Mouse (Mus musculus): ENCODE results near the gene Tenm4.
"Not testable (repeated sequence)": the region's sequence is repeated elsewhere in the genome, so short reads cannot be mapped to it uniquely, and the experiment has no call there.

Tenm4 gene

DNA sequence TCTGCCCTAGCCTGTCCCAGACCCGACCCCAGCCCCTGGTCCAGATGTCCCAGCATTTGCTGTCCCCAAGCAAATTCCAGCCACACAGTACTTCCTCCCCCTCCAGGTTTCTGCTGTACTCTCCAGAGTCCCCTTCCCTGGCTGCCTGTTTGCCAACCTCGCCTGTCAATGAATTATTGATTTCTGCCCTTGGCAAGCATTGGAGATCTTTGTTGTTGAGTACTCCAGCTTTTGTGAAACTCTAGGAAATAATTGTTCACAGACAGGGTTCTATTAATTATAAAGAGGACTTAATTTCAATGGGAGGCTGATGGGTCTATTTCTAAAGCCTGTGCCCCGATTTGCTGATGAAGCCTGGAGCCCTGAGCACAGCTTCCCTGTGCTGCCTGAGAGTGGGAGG lies 733.4 kb downstream of the Tenm4 start:
- DNase-seq (ENCODE audit: low spot score): no peak

DNA sequence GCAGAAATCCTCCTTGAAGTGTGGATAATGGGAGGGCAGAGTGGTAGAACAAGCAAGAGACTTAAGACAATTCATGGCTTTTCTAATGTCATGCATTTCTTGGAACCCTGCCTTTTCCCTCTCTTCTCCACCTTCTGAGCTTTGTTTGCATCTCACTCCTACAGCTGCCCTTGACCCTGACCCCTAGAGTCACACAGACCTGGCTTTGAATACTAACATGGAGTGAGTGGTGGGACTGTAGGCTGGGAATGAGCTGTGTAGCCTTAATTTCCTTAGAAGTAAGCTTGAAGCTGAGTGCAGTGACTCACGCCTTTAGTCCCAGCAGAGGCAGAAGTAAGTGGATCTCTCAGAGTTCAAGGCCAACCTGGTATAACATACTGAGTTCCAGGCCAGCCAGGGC lies 733.9 kb downstream of the Tenm4 start:
- DNase-seq (ENCODE audit: low spot score): no peak

DNA sequence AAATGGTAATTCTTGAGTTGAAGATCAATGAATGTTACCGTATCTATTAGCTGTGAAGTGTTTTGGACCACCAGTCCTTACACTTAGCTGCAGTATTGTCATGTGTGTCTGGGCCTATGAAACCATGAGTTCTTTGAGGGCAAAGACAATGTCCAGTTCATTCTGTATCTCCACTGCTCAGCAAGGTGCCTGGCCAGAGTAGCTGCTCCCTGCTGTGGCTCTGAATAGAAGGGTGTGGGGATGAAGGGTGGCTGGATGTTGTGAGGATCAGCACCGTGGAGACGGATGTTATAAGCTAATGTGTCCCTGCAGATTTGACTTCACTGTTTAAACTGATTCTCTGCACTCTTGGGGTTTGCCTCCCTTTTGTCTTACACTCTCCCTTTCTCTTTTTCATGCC lies 734.4 kb downstream of the Tenm4 start:
- no peak for DNase-seq (ENCODE audit: low spot score)

DNA sequence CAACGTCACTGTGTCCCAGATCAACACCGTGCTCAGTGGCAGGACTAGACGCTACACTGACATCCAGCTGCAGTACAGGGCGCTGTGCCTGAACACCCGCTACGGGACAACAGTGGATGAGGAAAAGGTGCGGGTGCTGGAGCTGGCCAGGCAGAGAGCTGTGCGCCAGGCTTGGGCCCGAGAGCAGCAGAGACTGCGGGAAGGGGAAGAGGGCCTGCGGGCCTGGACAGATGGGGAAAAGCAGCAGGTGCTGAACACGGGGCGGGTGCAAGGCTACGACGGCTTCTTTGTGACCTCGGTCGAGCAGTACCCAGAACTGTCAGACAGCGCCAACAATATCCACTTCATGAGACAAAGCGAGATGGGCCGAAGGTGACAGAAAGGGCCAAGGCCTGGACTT lies 735.2 kb downstream of the Tenm4 start:
- DNase-seq (ENCODE audit: low spot score): no peak

DNA sequence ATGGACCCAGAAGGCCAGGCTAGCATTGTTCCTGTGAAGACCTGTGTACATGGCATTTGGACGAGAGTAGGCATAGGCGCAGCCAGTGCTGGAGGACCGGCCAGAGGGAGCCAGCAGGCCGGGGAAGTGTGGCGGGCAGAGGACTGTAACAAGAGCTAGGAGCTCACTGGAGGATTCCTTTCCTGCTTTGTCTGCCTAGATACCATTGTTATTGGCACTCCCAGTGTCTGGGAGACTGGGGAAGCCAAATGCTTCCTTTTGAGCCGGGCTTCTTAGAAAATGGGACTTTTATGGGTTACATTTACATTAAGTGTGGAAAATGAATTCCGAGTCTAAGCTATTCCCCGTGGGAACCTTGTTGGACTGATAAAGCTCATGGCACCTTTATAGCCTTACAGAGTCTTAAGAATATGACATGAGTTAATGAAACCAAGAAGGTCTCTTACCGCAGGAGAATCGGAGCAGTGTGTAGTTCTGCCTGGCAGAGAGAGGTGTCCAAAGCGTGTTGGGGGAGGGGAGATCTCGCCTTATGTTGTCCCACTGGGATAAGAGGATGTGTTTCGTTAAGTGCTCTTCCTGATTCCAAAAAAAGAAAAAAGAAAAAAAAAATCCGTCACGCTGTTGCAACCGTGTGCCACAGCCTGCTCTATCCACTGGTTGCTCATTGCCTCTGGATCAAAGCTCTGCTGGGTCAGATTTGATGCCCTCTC lies 737.1 kb downstream of the Tenm4 start:
- DNase-seq (ENCODE audit: low spot score): peak; percentile 40

DNA sequence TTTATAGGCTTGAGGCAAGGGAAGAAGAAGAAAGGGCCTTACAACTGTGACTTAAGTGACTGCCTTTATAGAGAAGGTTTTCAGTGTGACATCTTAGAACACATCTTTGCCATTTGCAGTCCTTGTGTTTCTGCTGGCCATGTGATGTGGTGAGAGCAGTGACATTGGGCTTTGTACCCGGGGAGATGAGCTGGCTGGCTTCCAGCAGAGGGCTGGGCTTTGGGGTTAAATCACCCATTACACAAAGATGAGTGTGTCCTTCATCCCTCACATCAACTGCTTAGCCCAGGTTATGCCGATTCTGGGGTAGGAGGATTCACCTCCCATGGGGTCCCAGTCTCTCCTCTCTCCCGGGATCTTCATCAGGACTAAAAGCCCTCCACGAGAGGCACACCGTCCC lies 738.8 kb downstream of the Tenm4 start:
- no peak for DNase-seq (ENCODE audit: low spot score)

DNA sequence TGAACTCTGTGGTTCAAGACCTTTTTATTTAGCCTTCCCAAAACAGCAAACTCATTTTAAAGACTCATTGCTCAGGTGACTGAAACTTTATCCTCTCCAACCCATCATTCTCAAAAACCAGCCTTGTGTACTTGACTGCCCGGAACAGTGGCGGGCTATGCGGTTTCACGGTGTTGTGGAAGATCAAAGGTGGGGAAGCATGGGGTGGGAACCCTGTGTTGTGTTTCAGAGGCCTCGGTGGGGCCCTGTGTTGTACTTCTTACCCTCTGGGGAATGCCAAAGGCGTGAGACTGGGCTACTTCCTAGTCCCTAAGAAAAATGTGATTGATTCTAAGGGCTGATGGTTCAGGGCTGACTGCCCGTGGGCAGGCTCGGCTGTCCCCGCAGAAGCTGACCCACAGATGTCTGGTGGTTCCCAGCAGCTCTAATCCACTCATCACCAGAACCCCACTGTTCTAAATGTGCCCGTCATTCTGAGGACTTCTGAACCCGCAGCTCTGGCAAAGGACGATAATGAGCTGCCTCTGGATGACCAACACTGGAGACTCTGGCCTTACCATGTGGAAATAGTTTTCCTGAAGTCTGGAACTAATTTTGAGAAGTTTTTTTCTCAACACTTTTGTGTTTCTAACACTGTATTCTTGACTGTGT lies 739.4 kb downstream of the Tenm4 start:
- peak; percentile 42 for DNase-seq (ENCODE audit: low spot score)

DNA sequence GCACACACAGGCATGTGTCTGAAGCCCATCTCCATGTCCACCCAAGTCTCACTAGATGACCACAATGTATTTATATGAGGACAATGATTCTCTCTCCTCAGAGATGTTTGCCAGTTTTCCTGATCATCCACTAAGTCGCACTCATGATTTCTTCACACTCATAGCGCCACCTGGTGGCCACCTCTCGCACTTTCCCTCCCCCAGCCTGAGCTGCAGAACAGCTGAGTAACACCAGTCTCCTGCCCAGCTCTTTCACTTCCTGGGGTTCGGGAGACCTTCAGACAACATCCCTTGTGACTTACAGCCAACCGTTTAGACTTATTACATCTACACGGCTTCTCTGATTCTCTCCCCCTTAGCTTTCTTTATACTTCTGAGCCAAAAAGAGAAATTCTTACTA lies 743.0 kb downstream of the Tenm4 start:
- peak; percentile 93 for DNase-seq (ENCODE audit: low spot score)

DNA sequence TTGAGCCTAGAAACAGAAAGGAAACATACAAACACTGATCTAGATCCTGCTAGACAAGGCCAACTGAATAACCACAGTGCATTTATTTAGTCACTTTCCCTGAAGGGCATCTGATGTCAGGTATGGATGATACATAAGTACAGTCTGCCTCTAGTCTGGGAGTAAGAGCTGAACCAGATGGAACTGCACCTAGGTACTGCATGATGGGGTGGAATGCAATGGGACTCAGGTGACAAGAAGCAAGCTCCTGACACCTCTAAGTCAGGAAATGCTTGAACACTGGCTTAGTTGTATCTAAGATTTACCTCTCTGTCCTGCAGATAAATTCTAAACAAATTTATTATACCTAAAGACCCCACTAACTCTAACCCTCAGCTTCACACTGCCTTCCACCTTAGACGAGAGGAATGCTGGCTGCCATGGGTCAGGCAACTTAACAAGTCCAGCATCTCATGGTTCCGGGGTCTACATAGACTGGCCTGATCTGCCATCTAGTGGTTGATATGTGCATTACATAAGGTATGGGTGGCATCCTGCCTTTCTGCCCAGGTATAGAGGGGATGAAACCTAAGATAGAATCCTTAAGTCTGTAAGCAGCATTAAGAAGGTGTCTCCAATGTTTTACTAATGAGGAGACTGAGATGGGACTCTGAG lies 744.5 kb downstream of the Tenm4 start:
- DNase-seq (ENCODE audit: low spot score): peak; percentile 92

DNA sequence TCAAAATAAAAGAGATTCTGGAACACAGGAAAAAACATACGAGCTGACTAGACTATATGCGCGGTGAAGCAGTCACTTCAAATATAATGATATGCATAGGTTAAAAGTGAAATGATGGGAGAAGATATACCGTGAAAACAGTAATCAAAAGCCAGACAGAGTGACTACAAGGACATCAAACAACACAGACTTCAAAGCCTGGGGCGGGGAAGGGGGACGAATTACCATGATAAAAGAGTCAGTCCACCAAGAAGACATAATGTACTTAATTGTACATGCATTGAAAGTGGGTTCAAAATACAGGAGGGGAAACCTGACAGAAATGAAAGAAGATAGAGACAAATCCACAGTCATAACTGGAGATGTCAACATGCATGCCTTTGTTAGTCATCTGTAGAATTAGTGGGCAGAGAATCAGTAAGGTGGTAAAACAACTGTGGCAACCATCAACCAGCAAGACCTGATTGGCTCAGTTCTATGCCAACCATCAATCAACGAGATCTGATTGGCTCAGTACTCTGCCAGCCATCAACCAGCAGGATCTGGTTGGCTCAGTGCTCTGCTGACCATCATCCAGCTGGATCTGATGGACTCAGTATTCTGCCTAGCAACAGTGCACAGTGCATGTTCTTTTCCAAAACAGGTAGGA lies 749.5 kb downstream of the Tenm4 start:
- peak; percentile 28 for DNase-seq (ENCODE audit: low spot score)

DNA sequence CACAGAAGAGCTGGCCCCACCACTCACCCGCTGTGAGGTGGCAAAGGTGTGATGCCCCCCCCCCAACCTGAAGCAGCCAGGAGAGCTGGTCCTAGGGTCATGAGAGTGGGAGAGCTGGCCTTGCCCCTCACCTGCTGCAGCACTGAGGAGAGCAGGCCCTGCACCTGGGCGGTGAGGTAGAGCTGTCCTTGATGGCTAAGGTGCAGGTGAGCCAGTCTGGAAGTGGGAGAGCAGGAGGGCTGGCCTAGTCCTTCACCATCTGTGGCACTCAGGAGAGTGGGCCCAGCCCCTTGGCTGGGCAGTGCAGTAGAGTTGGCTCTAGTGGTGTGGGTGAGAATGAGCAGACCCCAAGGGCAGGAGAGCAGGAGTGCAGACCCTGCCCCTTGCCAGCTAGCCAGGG lies 751.9 kb downstream of the Tenm4 start:
- DNase-seq (ENCODE audit: low spot score): no peak

DNA sequence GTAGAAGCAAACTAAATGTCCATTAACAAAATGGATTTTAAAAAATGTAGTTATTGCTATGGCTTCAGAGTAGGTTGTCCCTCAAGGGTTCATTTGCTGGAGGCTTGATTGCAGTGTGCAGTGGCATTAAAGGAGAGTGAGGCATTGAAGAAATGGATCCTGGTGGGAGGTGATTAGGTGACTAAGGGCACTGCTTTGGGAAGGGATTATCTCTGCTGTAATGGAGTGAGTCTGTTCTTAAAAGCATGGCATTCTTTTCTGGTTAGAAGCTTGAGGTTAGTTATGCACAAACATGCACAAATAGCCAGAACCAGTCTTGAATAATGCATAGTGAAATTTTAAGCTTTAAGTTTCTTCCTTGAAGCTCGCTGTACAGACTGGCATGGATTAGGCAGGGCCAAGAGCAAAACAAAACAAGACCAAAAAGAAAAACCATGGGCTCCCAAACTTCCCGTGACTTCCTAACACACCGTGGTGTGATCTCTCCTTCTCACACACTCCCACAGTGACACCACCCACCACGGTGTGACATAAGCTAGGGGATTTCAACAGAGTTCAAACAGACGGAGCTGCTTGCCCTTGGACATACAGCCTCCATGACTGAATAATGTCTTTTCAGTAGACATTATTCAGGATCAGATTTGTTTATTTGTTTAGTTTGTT lies 772.8 kb downstream of the Tenm4 start:
- DNase-seq (ENCODE audit: low spot score): no peak

DNA sequence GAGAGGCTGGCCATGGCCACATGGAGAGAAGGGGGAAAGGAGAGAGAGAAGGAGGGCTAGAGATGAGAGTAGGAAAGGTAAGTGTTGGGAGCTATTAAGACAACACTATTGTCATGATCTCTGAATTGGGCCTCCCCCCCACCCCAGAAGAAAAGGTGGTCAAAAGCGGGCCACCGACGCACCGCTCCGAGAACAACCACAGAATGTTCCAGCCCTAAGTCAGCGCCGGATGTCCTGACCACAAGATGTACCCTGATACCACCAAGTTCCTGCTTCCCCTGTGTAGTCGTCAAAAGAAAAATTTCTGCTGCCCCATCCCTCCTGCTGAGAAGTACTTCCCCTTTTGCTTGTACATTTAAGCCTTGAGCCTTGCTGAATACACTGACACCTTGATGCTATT lies 775.5 kb downstream of the Tenm4 start:
- DNase-seq (ENCODE audit: low spot score): not testable (repeated sequence)

DNA sequence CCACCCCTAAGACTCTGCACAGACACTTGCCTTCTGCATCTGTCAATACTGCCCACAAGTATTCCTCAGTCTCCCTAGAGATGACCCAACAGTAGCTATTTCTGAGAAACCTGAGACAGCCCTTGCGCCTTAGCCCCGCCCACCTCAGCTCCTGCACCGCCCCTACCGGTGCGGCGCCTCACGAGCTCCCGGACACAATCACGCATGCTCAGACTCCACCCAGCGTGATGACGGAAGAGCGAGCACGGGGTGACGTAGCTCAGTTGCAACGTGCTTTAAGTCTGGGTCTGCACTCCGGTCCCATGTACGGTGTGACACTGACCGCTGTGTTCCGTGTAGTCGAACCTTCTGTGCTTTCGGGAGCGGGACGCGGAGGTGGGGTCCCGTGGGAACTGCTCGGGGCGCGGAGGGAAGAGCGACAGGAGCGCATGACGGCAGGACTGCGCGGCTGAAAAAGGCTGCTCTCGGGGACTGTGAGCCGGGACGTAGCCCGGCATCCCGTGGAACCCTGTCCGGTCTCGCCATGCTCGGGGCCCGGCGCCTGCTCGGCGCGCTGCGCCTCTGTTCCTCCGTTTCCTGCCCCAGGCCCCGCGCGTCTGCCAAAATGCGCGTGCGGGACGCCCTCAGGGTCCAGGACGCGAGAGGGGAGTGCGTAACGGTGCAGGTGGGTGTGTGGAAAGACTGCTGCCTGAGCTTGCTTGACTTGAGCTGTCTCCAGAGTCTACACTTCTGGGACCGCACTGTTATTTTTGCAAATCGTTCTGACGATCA lies 780.4 kb downstream of the Tenm4 start, which contains the start of gene Nars2:
Gene Nars2 (plus strand): TSS at position 225 of the 771 bp plus-strand sequence.
- DNase-seq (ENCODE audit: low spot score): peak; percentile 100

DNA sequence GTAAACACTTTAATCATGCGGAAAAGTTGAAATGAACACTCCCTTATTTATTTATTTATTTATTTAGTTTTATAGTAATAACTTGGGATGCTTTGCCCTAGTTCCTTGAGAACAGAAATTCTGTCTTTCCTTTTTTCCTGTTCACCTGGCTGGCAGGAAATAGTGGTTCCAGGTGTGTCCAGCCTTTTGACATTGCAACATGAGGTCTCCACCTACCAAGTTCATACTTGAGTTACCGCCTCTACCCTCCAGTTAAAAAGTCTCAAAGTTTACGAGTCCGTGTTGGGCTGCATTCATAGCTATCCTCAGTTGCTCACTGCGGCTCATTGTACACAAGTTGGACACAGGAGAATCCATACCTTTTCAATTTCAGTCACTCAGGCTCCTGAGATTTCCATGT lies 781.0 kb downstream of the Tenm4 start:
- DNase-seq (ENCODE audit: low spot score): no peak

DNA sequence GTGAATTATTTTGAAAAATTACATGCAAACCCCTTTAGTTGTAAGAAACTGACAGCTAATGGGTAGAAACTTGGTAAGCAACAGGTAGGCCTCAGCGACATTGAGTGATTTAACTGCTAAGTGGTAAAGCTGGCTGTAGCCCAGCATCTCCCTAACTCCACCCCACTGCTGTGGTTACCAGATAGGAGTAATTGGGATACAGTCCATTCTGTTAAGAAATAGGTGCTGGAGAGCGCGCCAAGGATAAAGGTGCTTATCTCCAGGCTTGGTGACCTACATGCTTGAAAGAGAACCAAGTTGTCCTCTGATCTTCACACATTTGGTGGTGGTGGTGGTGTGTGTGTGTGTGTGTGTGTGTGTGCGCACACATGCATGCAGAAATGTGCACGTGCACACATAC lies 788.1 kb downstream of the Tenm4 start:
- no peak for DNase-seq (ENCODE audit: low spot score)
